Mouse (Mus musculus) intestine, embryonic 15.5 days (tissue): Measurements from ENCODE around the gene Sbno2. TPM values are rescaled to one million over a fixed set of nuclear protein-coding genes. Genes with fewer than 3 reads are reported as not detected.

ENCODE experiments used
- ATAC-seq: fragments of 200-750 bp; cut with Nextera tagmentation; 2 replicates; pipeline ENCODE4 v1.8.0; 2017; ENCODE audit warnings: moderate TSS enrichment, moderate library complexity
- H3K27ac ChIP-seq: fragments of 300-500 bp; sonication (generic); 2 replicates; pipeline ENCODE4 v1.5.1; 2015; ENCODE audit warnings: mild to moderate bottlenecking, inconsistent platforms
- H3K27me3 ChIP-seq: fragments of 300-500 bp; sonication (generic); replicated peaks from 2 replicates; pipeline ENCODE4 v1.6.1; 2015; ENCODE audit warnings: inconsistent platforms
- H3K36me3 ChIP-seq: fragments of 300-500 bp; sonication (generic); 2 replicates; pipeline ENCODE4 v1.6.1; 2015; ENCODE audit warnings: inconsistent platforms
- H3K4me1 ChIP-seq: fragments of 300-500 bp; sonication (generic); replicated peaks from 2 replicates; pipeline ENCODE4 v1.6.1; 2015; ENCODE audit warnings: inconsistent platforms
- H3K4me2 ChIP-seq: fragments of 300-500 bp; sonication (generic); replicated peaks from 2 replicates; pipeline ENCODE4 v1.6.1; 2015; ENCODE audit warnings: mild to moderate bottlenecking, inconsistent platforms
- H3K4me3 ChIP-seq: fragments of 300-500 bp; sonication (generic); replicated peaks from 2 replicates; pipeline ENCODE4 v1.5.1; 2015; ENCODE audit warnings: inconsistent platforms
- H3K9ac ChIP-seq: fragments of 300-500 bp; sonication (generic); 2 replicates; pipeline ENCODE4 v1.6.1; 2015; ENCODE audit warnings: inconsistent platforms
- H3K9me3 ChIP-seq: fragments of 300-500 bp; sonication (generic); 2 replicates; pipeline ENCODE4 v1.6.1; 2016; ENCODE audit warnings: inconsistent platforms
- WGBS: fragments of 180-500 bp; shearing (Covaris S2); methylation state at CpG from one replicate; pipeline ENCODE4 v1.1.7; 2015; 5-methylcytosine and 5-hydroxymethylcytosine counted together
- polyA plus RNA-seq: library from polyadenylated mRNA; unstranded; fragments of >200 nt; fragmentation: Nextera tagmentation; extraction: Ambion mirVana; gene quantifications from 2 replicates; pipeline ENCODE4 v1.2.1, GENCODE M21; 2015

The Sbno2 gene
- polyA plus RNA-seq, 1 experiment from 2014 or later = 12.8 TPM

DNA sequence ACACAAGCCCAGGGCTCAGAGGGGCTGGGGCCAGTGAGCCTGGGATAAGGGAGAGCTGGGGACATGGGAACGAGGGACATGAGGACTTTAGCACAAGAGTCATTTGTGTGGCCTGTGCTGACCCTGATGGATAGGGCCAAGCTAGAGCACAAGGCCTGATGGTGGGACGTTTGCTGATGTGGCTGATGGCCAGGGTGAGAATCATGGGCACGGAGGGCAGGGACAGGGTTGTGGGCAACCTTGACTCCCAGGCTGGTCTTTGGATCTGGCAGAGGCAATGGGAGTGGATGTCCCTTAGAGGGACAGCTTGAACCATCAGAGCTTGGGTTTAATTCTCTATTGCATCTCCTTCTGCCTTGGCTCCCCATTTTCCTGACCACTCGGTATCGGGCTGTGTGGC lies 28.1 kb downstream of the Sbno2 start:
- peaks cover 21% of the 10 kb centered on the region for H3K4me1 ChIP-seq
- no peak overlapping the region for H3K27ac ChIP-seq
- H3K4me2 ChIP-seq = no peak overlapping the region
- H3K27me3 ChIP-seq = no peaks in the 10 kb centered on the region
- no peak for ATAC-seq
- 91% methylated on average over 5 of the region's 5 CpGs for WGBS
- no peak overlapping the region for H3K4me3 ChIP-seq
- peaks cover 22% of the 10 kb centered on the region for H3K36me3 ChIP-seq
- H3K9me3 ChIP-seq = no peaks in the 10 kb centered on the region
- no peak overlapping the region for H3K9ac ChIP-seq

DNA sequence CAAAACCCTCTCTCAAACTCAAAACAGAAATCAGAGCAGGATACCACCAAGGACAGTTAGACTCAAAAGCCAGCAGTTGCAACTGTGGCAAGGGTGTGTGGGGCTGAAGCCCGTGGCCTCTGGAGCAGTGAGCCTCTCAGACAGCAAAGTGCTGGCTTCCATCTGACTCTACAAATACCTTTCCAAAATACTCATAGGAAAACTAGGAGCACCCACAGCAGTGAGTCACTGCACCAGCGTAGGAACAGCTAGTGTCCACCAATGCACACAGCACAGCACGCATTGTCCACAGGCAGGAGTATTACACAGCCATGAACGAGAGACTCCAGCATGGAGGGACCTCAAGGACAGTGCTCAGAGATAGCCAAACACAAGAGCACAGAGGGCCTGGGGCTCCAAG lies 29.0 kb downstream of the Sbno2 start:
- no peak overlapping the region for H3K27ac ChIP-seq
- H3K27me3 ChIP-seq = no peaks in the 10 kb centered on the region
- peaks cover 17% of the 10 kb centered on the region for H3K36me3 ChIP-seq
- H3K9me3 ChIP-seq = no peaks in the 10 kb centered on the region
- H3K4me3 ChIP-seq = no peak overlapping the region
- ATAC-seq = no peak
- no peak overlapping the region for H3K4me2 ChIP-seq
- H3K9ac ChIP-seq = no peak overlapping the region
- peaks cover 25% of the 10 kb centered on the region for H3K4me1 ChIP-seq
- 86% methylated on average over 4 of the region's 4 CpGs for WGBS

DNA sequence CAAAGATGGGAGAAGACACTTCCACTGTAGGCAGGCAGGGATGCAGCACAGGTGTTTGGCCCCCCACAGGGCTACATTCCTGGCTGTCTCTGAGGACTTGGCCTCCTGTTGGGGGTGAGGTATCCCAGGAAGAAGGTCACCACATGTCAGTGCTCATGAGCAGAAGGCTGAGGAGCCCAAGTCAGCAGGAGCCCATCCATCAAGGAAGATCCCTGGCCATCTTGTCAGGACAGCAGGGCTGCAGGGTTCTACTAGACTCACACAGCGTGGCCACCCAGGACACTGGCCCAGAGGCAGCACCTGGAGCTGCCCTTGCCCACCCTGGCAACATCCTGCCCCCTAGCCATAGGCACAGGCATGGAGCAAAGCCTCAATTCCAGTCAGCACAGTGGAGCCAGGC lies 29.4 kb downstream of the Sbno2 start:
- peaks cover 26% of the 10 kb centered on the region for H3K4me1 ChIP-seq
- H3K4me2 ChIP-seq = no peak overlapping the region
- H3K9me3 ChIP-seq = no peaks in the 10 kb centered on the region
- no peak overlapping the region for H3K9ac ChIP-seq
- WGBS = 33% methylated on average over 1 of the region's 1 CpGs
- no peaks in the 10 kb centered on the region for H3K27me3 ChIP-seq
- H3K27ac ChIP-seq = peak overlapping the region; percentile 41; the same call in 1 of the 2 replicates
- H3K4me3 ChIP-seq = no peak overlapping the region
- peaks cover 14% of the 10 kb centered on the region for H3K36me3 ChIP-seq
- ATAC-seq = no peak

DNA sequence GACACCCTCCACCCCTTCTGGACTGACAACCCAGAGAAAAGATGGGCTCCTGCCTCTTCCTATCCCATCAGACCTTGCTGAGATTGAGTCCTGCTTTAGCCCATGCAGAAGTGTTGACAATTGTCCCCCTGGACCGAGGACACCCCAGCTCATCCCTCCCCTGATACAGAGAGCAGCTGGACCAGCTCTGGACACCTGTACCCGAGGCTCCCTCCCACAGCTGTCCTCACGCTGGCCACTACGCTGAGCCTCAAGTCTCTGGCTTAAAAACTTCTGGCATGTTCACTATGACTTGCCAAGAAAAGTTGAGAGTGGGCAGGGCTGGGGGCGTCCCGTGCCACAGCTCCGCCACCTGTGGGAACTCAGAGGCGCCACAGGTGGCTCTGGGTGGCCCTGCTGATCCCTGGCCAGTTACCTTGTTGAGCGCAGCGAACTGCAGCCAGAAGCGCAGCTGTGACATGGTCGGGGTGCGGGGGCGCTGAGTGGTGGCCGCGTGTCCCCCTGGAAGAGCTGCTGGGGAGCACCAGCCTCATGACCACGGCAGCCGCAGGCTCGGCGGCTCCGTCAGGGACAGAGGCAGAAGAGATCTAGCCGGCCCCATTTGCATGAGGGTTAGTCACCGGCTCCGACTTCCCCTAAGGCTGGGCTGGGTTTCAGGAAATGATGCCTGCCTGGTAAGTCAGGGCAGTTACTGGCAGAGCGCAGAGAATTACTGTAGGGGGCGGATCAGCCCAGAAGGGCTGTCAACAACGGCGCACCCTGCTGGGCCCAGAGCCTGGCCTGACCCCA lies 30.4 kb downstream of the Sbno2 start:
- peaks cover 24% of the 10 kb centered on the region for H3K4me1 ChIP-seq
- H3K27me3 ChIP-seq = no peaks in the 10 kb centered on the region
- H3K27ac ChIP-seq = peak overlapping the region; percentile 41
- H3K4me3 ChIP-seq = peak overlapping the region; percentile 27
- no peaks in the 10 kb centered on the region for H3K9me3 ChIP-seq
- peak overlapping the region; percentile 30; the same call in 1 of the 2 replicates for H3K9ac ChIP-seq
- peak overlapping the region; percentile 67 for H3K4me2 ChIP-seq
- peaks cover 8% of the 10 kb centered on the region; the same call in 1 of the 2 replicates for H3K36me3 ChIP-seq
- 21% methylated on average over 28 of the region's 28 CpGs for WGBS
- ATAC-seq = peak; percentile 81

DNA sequence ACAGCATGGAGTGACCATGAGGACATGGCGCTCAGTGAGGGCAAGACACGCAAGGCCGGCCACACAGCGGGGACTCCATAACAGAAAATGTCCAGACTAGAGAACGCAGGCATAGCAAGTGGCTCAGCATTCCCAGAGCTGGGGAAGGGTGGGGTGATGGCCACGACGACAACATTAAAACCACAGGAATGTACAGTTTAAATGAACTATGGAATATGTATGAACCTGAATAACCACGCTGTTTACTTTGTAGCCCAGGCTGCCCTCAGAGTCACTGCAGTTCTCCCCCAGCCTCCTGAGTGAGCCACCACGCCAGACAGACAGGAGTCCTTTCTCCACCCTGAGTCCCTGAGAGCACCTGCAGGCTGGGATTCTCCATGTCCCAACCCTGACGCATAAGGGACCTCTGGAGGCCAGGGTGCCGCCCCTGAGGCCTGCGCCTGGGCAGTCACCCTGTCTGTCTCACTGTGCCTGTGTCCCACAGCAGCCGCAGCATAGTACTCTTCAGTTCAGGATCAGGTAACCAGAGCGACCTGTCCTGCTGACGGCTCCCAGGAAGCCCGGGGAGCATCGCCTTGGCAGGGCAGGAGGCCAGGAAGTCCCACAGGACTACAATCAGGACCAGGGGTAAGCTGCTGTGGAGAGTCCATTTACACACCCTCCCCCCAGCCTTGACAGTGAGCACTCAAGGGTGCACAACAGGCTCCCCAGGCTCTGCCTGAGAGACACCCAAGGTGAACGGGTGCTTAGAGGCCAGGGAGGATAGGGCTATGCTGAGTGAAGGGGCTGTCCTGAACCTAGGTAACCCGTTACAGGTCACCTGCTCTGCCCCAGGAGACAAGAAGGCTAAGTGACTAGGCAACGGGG lies 32.5 kb downstream of the Sbno2 start:
- no peak overlapping the region for H3K4me2 ChIP-seq
- no peak overlapping the region for H3K4me3 ChIP-seq
- no peaks in the 10 kb centered on the region for H3K27me3 ChIP-seq
- no peaks in the 10 kb centered on the region for H3K9me3 ChIP-seq
- no peak for ATAC-seq
- WGBS = 86% methylated on average over 20 of the region's 20 CpGs
- H3K4me1 ChIP-seq = peaks cover 24% of the 10 kb centered on the region
- H3K9ac ChIP-seq = no peak overlapping the region
- H3K27ac ChIP-seq = no peak overlapping the region
- peaks cover 3% of the 10 kb centered on the region; the same call in 1 of the 2 replicates for H3K36me3 ChIP-seq

DNA sequence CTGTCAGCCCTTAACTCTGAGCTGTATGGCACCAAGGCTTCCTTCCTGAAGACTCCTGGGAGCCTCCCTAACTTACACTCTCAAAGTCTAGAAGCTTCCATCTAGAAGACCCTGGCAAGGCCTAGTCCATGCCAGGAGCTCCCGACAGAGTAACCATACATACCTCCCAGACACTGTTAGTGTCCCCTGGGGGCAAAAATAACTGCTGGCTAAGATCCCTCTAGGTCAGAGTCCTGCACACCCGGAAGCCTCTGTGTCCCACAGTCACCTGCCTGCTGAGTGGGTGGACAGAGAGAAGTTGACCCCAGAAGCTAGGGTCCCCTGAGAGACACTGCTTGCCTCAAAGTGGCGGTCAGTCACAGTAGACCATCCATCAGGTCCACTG lies 33.9 kb downstream of the Sbno2 start:
- Histone ChIP-seq H3K4me3 (no peak overlapping the region), H3K4me2 (no peak overlapping the region), H3K9ac (peak overlapping the region; percentile 31; the same call in 1 of the 2 replicates), H3K27me3 (no peaks in the 10 kb centered on the region), H3K36me3 (peaks cover 3% of the 10 kb centered on the region; the same call in 1 of the 2 replicates), H3K9me3 (no peaks in the 10 kb centered on the region), H3K27ac (peak overlapping the region; percentile 76), H3K4me1 (peaks cover 24% of the 10 kb centered on the region)
- WGBS = 79% methylated on average over 3 of the region's 3 CpGs
- ATAC-seq = no peak

DNA sequence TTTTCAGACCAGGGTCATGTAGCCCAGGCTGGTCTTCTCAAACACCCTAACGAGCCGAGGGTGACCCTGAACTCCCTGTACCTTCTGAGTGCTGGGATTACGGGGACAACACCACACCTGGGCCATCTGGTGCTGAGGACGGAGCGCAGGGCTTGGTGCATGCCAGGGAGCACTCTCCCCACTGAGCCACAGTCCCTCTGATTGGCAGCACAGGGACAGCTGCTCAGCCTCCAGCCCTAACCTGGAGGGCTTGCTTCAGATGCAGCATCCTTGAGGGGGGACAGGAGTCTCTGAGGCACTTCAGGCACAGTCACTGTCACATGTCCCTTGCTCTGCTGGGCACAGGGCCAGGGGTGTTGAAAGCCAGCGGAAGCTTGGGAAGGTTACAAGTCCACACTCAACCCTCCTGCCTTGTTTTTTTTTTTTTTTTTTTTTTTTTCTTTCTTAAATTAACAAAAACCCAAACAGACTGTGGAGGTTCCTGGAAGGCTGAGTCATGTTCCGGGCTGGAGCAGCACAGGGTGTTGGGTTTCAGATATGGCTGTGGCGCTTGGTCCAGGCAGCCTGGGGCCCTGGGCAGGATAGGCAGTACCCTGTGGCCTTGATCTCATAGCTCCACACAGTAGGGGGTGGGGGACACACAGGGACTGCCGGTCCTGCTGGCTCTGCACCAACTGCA lies 34.4 kb downstream of the Sbno2 start:
- H3K4me1 ChIP-seq = peaks cover 23% of the 10 kb centered on the region
- WGBS = 59% methylated on average over 9 of the region's 9 CpGs
- peak; percentile 78 for ATAC-seq

DNA sequence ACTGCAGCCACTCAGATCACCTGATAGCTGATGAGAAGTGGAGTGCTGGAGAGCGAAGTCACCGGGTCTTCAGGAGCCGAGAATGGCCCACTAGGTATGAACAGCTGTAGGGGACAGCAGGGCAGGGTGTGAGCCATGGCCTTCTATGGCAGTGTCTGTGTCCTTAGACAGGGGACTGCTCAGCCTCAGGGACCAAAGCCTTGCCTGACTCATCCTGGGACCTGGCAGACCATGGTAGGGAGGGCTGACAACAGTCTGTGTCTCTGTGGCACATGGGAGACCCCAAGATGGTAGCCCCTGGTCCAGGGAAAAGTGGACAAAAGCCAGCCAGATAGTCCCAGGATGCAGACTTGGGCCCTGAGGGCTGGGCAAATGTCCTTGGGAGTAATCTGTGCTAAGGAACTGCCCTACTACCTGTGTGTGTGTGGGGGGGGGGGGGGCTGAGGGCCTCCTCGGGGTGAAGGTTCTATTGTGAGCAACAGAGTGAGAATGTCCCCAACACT lies 35.4 kb downstream of the Sbno2 start:
- Histone ChIP-seq H3K4me2 (no peak overlapping the region), H3K4me1 (peaks cover 13% of the 10 kb centered on the region), H3K4me3 (no peak overlapping the region), H3K27ac (no peak overlapping the region), H3K9ac (no peak overlapping the region), H3K27me3 (no peaks in the 10 kb centered on the region), H3K36me3 (peaks cover 3% of the 10 kb centered on the region; the same call in 1 of the 2 replicates), H3K9me3 (no peaks in the 10 kb centered on the region)
- 94% methylated on average over 4 of the region's 4 CpGs for WGBS
- no peak for ATAC-seq

More for the DNA sequence above, 34.4 kb downstream of the Sbno2 start:
- Histone ChIP-seq H3K4me3 (no peak overlapping the region), H3K4me2 (no peak overlapping the region), H3K9ac (peak overlapping the region; percentile 31; the same call in 1 of the 2 replicates), H3K27me3 (no peaks in the 10 kb centered on the region), H3K27ac (peak overlapping the region; percentile 76), H3K9me3 (no peaks in the 10 kb centered on the region), H3K36me3 (peaks cover 3% of the 10 kb centered on the region; the same call in 1 of the 2 replicates)

DNA sequence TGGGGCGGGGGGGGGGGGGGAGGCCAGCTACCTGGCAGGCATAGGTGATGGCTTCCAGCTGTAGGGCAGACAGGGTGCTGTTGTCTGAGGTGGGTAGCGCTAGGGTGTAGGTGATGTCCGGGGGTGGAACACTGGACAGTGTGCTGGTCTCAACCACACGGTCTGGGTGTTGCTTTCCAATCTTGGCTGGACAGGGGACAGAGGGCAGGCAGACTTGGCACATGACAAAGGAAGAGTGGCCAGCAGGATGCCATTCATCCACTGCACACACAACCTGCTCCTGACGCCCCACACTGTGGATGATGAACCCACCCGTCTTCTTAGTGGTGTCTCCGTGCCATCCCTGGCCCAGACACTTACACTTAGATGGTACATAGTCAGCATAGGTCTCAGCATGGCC lies 36.1 kb downstream of the Sbno2 start:
- Histone ChIP-seq H3K4me2 (no peak overlapping the region), H3K27ac (no peak overlapping the region), H3K4me1 (peaks cover 9% of the 10 kb centered on the region), H3K9me3 (no peaks in the 10 kb centered on the region), H3K4me3 (no peak overlapping the region), H3K27me3 (no peaks in the 10 kb centered on the region), H3K9ac (no peak overlapping the region), H3K36me3 (peaks cover 5% of the 10 kb centered on the region; the same call in 1 of the 2 replicates)
- no peak for ATAC-seq
- WGBS = 90% methylated on average over 6 of the region's 7 CpGs

DNA sequence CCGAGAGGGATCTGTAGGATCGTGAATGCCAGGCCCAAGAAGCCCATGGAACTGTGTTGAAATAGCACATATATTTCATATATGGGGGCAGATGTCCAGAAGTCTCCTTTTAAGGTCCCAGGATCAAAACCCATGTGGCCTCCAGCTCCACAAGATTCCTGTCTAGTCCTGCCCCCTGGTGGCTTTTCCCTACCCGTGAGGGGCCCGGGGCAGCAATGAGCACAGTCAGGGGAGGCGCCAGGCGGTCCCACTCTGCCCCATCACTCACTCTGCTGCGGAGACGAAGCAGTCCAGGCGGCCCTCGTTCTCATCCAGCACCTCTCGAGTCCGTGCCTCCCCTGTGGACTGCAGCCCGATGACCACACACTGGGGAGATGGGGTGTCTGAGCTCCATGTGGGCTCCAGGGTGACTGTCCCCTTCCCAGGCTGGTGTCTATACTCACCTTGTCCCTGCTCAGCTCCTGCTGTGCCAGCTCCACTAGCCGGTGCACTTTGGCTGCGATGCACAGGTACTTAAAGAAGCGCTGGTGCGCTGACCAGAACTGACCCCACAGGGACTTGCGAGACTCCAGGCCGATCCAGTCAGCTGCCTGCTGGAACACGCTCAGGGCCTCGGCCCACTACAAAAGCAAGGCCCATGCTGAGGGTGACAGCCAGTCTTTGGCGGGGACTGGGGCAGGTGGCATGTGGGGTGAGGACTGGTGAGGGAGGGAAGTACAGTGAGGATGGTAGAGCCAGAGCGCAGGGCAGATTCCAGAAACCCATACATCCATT lies 41.3 kb downstream of the Sbno2 start:
- no peaks in the 10 kb centered on the region for H3K9me3 ChIP-seq
- no peak overlapping the region; the same call in 1 of the 2 replicates for H3K27ac ChIP-seq
- H3K9ac ChIP-seq = no peak overlapping the region
- no peak for ATAC-seq
- 75% methylated on average over 23 of the region's 23 CpGs for WGBS
- no peak overlapping the region for H3K4me3 ChIP-seq
- no peaks in the 10 kb centered on the region for H3K4me1 ChIP-seq
- H3K27me3 ChIP-seq = no peaks in the 10 kb centered on the region
- no peak overlapping the region for H3K4me2 ChIP-seq
- peaks cover 27% of the 10 kb centered on the region for H3K36me3 ChIP-seq

DNA sequence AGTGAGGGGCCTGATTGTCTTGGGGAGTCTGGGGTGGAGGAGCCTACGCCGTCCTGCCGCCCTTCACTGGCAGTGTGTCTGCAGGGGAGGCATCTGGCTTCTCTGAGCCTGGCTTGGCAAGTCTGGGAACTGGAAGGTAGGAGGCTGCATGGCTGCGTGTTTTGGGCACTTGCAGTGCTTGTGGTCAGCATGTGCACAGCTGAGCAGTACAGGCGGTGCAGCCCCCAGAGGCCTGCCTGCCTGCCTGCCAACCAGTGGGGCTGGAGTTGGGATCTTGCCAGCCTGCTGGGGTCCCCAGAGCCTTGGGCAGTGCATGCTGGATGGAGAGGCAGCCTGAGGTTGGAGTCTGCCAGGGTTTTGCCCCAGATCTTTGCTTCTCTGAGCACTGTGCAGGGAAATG lies 42.3 kb downstream of the Sbno2 start:
- H3K9ac ChIP-seq = no peak overlapping the region
- no peak overlapping the region for H3K4me3 ChIP-seq
- H3K4me2 ChIP-seq = no peak overlapping the region
- H3K4me1 ChIP-seq = no peaks in the 10 kb centered on the region
- H3K27ac ChIP-seq = no peak overlapping the region
- H3K27me3 ChIP-seq = no peaks in the 10 kb centered on the region
- peaks cover 35% of the 10 kb centered on the region for H3K36me3 ChIP-seq
- no peaks in the 10 kb centered on the region for H3K9me3 ChIP-seq
- 91% methylated on average over 5 of the region's 5 CpGs for WGBS
- no peak for ATAC-seq
